Mouse (Mus musculus): ENCODE measurements around the gene Dmc1. TPM values are rescaled to one million over a fixed set of nuclear protein-coding genes. Genes with fewer than 3 reads are reported as not detected.

Gene Dmc1
- polyA plus RNA-seq (2015; fragmentation: Nextera tagmentation; extraction: Ambion mirVana): 2.6 and 2.8 TPM in 2 replicates

DNA sequence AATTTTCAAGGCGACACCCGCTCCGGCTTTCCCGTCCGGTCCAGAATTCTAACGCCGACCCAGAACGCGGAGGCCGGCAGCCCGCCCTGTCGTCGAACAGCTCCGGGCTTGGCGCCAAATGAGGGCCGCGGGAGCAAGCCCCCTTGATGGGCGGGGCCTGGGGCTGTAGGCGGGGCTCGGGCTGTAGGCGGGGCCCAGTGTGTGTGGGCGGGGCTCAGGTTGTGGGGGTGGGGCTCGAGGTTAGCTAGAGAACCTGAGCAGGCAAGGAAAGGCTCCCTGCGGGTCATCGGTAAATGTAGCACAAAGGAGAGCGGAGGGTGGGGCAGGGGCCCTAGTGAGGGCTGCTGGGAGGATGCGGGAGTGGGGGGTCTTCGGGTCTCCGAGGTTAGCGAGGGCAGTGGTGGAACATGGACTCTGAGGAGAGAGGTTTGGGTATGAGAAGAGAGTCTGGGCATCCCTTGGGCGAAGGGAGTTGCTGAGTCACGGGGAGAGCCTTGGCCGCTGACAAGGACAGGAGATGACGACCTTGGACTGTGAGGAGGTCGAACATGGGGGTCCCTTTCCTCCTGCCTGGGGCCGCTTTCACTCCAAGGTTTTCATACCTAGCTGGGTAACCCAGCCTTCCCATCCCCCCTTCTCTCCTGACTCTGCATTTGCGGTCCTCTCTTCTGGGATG lies at the start of gene Dmc1:
Gene Dmc1 (minus strand): TSS at position 120 of the 676 bp plus-strand sequence.
- Histone ChIP-seq H3K9ac (peak within 1 kb of the TSS; percentile 7; the same call in 1 of the 2 replicates), H3K27ac (no peak within 1 kb of the TSS), H3K27me3 (0 out of 2 replicates have a peak, but pooled peaks cover 7% of the 10 kb centered on the region), H3K4me1 (peaks cover 11% of the 10 kb centered on the region; the same call in 1 of the 2 replicates), H3K4me2 (peak within 1 kb of the TSS; percentile 49), H3K9me3 (no peaks in the 10 kb centered on the region), H3K4me3 (peak within 1 kb of the TSS; percentile 41), H3K36me3 (no peaks in the 10 kb centered on the region)
- no peak for ATAC-seq (ENCODE audit: insufficient number of reproducible peaks, low FRiP score, low TSS enrichment, low read depth)
- WGBS: 9% methylated on average over 37 of the region's 37 CpGs

DNA sequence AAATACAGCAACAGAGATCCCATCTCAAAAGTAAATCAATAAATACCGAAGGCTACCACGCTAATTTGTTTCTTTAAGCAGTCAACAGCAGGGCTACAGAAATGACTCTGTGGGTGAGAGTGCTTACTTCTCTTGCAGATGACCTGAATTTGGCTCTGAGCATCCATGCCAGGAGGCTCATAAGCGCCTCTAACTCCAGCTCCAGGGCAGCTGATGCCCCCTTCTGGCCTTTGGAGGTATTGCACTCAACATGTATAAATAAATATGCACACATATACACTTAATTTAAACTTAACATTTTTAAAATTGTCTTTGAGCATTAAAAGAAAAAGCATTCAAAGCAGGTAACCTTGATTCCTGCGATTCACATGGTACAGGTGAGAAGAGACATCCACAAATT lies 46.6 kb upstream of the Dmc1 start:
- 74% methylated on average over 4 of the region's 4 CpGs for WGBS
- no peak for ATAC-seq (ENCODE audit: insufficient number of reproducible peaks, low FRiP score, low TSS enrichment, low read depth)
- peaks cover 11% of the 10 kb centered on the region; the same call in 1 of the 2 replicates for H3K36me3 ChIP-seq

DNA sequence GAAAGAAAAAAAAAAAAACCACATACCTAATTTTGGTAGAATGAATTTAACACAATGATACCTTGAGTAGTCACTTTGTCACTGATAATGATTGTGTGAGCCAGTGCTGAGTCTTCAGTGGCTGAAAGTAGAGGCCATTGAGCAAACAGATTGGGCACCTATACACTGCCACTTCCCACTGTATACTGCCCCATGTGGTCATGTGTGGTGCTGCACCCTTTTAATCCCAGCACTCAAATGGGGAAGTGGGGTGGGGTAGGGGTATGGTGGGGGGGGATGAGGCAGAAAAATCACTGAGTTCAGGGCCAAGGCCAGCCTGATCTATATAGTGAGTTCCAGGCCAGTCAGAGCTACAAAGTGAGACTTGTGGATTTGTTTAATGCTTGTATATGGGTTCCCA lies 45.7 kb upstream of the Dmc1 start:
- H3K27me3 ChIP-seq: no peaks in the 10 kb centered on the region
- H3K9ac ChIP-seq: no peak overlapping the region
- no peak overlapping the region for H3K27ac ChIP-seq
- ATAC-seq (ENCODE audit: insufficient number of reproducible peaks, low FRiP score, low TSS enrichment, low read depth): no peak
- no peak overlapping the region for H3K4me3 ChIP-seq
- no peak overlapping the region for H3K4me2 ChIP-seq
- H3K4me1 ChIP-seq: no peaks in the 10 kb centered on the region
- peaks cover 11% of the 10 kb centered on the region; the same call in 1 of the 2 replicates for H3K36me3 ChIP-seq
- no peaks in the 10 kb centered on the region for H3K9me3 ChIP-seq

More for the DNA sequence above, 46.6 kb upstream of the Dmc1 start:
- Histone ChIP-seq H3K9me3 (no peaks in the 10 kb centered on the region), H3K4me1 (no peaks in the 10 kb centered on the region), H3K27ac (no peak overlapping the region), H3K4me3 (no peak overlapping the region), H3K27me3 (no peaks in the 10 kb centered on the region), H3K4me2 (no peak overlapping the region), H3K9ac (no peak overlapping the region)

DNA sequence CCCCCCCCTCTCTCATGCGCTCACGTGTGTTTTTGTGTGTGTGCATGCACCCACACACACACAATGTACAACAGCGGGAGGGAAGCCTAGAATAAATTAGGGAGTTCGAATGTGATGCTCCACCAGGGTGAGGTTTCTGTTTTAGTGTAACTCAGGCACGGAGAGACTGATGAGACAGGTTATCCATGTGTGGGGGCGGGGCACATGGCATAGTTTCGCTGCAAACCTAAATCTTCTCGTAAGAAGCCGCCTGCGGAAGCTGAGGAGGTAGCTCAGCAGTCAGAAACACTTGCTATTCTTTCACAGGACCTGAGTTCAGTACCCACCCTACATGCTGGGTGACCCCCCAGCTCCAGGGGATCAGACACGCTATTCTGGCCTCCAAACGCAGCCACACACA lies 43.2 kb upstream of the Dmc1 start:
- Histone ChIP-seq H3K9me3 (no peaks in the 10 kb centered on the region), H3K4me1 (no peaks in the 10 kb centered on the region), H3K4me2 (no peak overlapping the region), H3K27ac (no peak overlapping the region), H3K27me3 (no peaks in the 10 kb centered on the region), H3K4me3 (no peak overlapping the region), H3K9ac (no peak overlapping the region), H3K36me3 (peaks cover 11% of the 10 kb centered on the region; the same call in 1 of the 2 replicates)
- no peak for ATAC-seq (ENCODE audit: insufficient number of reproducible peaks, low FRiP score, low TSS enrichment, low read depth)
- 83% methylated on average over 12 of the region's 12 CpGs for WGBS

DNA sequence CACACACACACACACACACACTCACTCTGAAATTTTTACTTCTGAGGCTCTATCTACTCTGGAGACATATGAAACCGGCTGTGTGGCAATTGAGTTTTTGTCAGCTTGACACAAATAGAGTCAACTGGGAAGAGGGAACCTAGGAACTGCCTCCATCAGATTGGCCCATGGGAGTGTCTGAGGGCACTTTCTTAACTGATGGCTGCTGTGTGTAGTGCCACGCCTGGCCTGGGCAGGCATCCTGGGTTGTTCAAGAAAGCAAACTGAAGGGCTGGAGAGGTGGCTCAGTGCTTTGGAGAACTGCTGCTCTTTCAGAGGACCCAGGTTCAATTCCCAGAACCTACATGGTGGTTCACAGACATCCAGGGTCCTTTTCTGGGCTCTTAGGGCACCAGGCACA lies 40.6 kb upstream of the Dmc1 start:
- ATAC-seq (ENCODE audit: insufficient number of reproducible peaks, low FRiP score, low TSS enrichment, low read depth): no peak
- Histone ChIP-seq H3K4me1 (no peaks in the 10 kb centered on the region), H3K27me3 (no peaks in the 10 kb centered on the region), H3K9ac (no peak overlapping the region), H3K36me3 (peaks cover 15% of the 10 kb centered on the region), H3K4me2 (no peak overlapping the region), H3K4me3 (no peak overlapping the region), H3K9me3 (no peaks in the 10 kb centered on the region), H3K27ac (no peak overlapping the region)
- WGBS: 78% methylated on average over 2 of the region's 2 CpGs

DNA sequence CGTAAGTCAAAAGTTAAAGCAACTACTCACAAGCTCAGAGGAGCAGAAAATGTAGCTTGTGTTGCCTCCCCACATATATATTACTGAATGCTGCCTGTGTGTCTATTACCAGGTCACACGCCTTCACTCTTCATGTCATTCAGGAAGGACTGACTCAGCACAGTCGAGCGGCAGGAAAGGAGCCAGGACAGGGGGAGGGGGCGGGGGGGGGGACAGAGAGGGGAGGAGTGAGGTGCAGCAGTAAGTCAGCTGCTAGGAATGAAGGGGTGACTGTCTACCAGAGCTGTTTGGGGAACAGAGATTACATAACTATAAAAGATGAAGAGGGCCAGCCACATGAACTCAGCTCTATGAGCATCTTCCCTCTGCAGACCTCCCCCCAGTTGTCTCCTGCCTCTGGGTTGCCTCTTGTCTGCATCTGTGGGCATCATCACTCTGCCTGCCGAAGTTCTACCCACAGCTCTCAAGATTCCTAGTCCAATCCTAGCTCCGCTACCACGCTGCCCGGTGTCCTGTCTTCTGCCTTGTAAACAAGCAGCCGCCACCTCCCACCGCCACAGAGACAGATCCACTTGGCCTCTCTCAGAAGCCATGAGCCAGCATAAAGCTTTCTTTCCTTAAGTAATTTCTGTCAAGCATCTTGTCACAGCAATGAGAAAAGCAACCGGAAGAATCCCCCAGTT lies 36.4 kb upstream of the Dmc1 start:
- Histone ChIP-seq H3K4me3 (no peak overlapping the region), H3K9ac (no peak overlapping the region), H3K27ac (no peak overlapping the region), H3K9me3 (no peaks in the 10 kb centered on the region), H3K27me3 (no peaks in the 10 kb centered on the region), H3K36me3 (peaks cover 6% of the 10 kb centered on the region), H3K4me2 (no peak overlapping the region), H3K4me1 (no peaks in the 10 kb centered on the region)
- WGBS: 64% methylated on average over 12 of the region's 12 CpGs
- ATAC-seq (ENCODE audit: insufficient number of reproducible peaks, low FRiP score, low TSS enrichment, low read depth): no peak

DNA sequence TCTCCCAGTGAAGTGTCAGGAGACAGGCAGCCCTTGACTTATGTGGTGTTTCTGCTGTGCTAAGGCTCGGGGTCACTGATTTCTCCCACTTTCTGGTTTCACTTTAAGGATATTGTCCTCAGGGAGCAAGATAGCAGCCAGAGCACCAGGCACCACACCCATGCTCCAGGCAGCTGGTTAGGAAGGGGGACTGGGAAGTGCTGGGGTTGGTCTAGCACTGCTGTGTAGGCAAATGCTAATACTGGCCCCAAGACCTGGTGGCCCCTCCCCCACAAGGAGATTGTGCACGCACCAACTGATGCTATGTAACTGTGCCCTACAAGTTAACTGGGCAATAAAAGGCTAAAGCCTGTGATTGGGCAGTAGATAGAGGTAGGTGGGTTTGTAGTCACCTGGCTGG lies 25.6 kb upstream of the Dmc1 start:
- Histone ChIP-seq H3K27me3 (no peaks in the 10 kb centered on the region), H3K4me1 (no peaks in the 10 kb centered on the region), H3K9me3 (no peaks in the 10 kb centered on the region), H3K36me3 (peaks cover 51% of the 10 kb centered on the region), H3K4me3 (no peak overlapping the region), H3K27ac (no peak overlapping the region), H3K4me2 (no peak overlapping the region), H3K9ac (no peak overlapping the region)
- no peak for ATAC-seq (ENCODE audit: insufficient number of reproducible peaks, low FRiP score, low TSS enrichment, low read depth)
- 50% methylated on average over 2 of the region's 2 CpGs for WGBS

DNA sequence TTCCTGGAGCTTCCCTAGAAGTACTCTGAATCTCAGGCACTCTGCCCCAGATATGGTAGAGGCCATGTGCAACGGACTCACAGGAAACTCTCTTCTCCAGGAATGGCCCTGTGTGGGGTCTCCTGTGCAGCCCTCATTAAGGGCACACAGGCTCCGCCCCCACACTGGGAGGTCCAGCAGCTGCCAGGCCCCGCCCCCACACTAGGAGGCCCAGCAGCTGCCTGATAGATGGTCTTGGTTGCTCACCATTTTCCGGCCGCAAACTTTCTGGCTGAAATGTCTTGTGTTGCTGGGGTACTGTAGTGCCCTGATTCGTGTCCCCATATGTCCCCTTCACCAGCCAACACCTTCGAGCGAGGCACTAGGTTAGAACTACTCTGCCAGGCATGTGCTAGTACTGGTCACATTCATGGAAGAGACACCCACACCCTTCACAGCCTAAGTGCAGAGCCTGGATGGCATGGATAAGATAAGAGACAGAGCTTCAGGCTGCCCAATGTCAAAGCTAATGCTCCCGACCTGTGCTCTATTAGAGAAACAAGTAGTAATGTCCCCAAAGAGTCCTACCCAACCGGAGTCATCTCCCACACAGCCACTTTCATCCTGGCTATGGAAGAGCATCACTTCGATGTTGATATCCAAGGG lies 15.0 kb upstream of the Dmc1 start:
- Histone ChIP-seq H3K4me2 (no peak overlapping the region), H3K9me3 (no peaks in the 10 kb centered on the region), H3K36me3 (peaks cover 18% of the 10 kb centered on the region), H3K27ac (no peak overlapping the region), H3K4me1 (no peaks in the 10 kb centered on the region), H3K27me3 (no peaks in the 10 kb centered on the region), H3K4me3 (no peak overlapping the region), H3K9ac (no peak overlapping the region)
- ATAC-seq (ENCODE audit: insufficient number of reproducible peaks, low FRiP score, low TSS enrichment, low read depth): no peak
- WGBS: 76% methylated on average over 11 of the region's 11 CpGs

DNA sequence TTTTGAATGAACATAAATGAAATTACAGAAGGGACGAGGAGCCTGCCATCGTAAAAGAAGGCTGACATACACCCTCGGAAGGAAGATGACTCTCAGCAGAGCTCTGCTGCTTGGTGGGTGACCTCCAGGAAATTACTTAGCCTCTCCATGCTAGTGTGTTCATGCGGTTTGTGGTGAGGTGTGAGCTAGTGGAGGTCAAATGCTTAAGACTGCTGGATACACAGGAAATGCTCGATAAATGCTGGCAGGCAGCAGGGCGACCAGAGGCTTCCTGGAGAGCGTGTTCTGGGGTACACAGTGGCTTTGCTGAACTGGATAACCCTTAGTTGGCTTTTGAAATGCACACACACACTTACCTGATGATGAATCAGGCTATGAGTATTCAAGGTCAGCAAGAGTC lies 13.5 kb upstream of the Dmc1 start:
- ATAC-seq (ENCODE audit: insufficient number of reproducible peaks, low FRiP score, low TSS enrichment, low read depth): no peak
- H3K9me3 ChIP-seq: no peaks in the 10 kb centered on the region
- H3K27me3 ChIP-seq: no peaks in the 10 kb centered on the region
- H3K9ac ChIP-seq: no peak overlapping the region
- peaks cover 18% of the 10 kb centered on the region; the same call in 1 of the 2 replicates for H3K36me3 ChIP-seq
- H3K4me3 ChIP-seq: no peak overlapping the region
- 86% methylated on average over 7 of the region's 7 CpGs for WGBS
- H3K4me2 ChIP-seq: no peak overlapping the region
- peaks cover 3% of the 10 kb centered on the region; the same call in 1 of the 2 replicates for H3K4me1 ChIP-seq
- no peak overlapping the region for H3K27ac ChIP-seq

DNA sequence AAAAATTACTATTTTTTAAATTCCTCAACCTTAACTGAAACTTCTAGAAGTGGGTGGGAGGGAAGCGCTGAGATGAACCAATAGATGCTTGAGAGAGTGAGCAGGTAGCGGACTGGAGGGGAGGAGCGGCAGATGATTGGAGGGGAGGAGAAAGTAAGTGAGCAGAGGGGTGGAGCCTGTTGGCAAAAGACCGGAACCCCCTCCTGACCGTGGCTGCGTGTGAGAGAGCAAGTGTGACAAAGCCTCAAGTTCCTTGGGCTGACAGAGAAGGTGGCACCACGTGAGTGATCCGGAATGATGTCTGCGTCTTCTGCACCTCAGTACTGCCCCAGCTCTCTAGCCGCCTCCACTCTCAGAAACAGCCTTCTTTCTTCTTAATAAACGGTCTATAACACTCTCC lies 12.2 kb upstream of the Dmc1 start:
- Histone ChIP-seq H3K27ac (no peak overlapping the region), H3K4me3 (no peak overlapping the region), H3K9ac (no peak overlapping the region), H3K4me2 (no peak overlapping the region), H3K4me1 (peaks cover 3% of the 10 kb centered on the region; the same call in 1 of the 2 replicates), H3K9me3 (no peaks in the 10 kb centered on the region), H3K27me3 (no peaks in the 10 kb centered on the region), H3K36me3 (peaks cover 21% of the 10 kb centered on the region)
- ATAC-seq (ENCODE audit: insufficient number of reproducible peaks, low FRiP score, low TSS enrichment, low read depth): no peak
- 83% methylated on average over 11 of the region's 11 CpGs for WGBS

DNA sequence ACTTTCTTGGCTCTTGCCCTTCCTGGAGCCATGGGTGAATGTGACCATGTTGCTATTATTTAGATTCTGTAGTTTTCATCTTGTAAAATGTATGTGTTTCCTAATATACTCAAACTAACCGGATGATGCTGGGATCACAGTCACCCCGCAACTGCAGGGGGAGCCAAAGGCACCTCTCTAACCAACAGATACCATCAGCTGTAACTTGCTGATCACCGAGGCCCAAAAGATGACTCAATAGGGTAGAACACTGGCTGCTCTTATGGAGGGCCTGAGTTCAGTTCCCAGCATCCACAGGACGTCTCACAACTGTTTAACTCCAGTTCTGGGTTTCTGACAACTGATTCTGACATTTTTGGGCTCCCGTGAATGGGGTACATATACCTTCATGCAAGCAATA lies 11.8 kb upstream of the Dmc1 start:
- WGBS: 84% methylated on average over 5 of the region's 5 CpGs
- peaks cover 21% of the 10 kb centered on the region for H3K36me3 ChIP-seq
- no peaks in the 10 kb centered on the region for H3K9me3 ChIP-seq
- H3K27me3 ChIP-seq: no peaks in the 10 kb centered on the region
- ATAC-seq (ENCODE audit: insufficient number of reproducible peaks, low FRiP score, low TSS enrichment, low read depth): no peak
- no peak overlapping the region for H3K9ac ChIP-seq
- peaks cover 3% of the 10 kb centered on the region; the same call in 1 of the 2 replicates for H3K4me1 ChIP-seq
- H3K4me3 ChIP-seq: no peak overlapping the region
- no peak overlapping the region for H3K4me2 ChIP-seq
- no peak overlapping the region for H3K27ac ChIP-seq

DNA sequence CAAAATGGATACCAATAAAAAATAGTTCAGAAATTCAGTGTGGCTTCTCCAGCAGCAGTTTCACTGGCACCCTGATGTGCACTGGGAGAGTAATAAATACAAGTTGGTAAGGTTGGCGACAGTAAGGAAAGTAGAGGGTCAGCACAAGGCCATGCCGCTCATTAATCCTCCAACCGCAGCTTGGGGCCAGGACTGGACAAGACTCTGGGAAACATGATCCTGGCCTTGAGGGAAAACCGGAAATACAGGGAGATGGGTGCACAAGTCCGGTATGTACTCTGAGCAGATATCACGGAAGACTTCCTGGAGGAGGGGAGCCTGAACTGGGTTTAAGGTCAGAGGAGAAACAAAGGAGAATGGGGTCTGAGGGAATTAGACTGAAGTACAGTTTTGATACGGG lies 10.6 kb upstream of the Dmc1 start:
- whole genome bisulfite sequencing: 61% methylated on average over 7 of the region's 7 CpGs
- no peak overlapping the region for H3K4me2 ChIP-seq
- H3K4me1 ChIP-seq: peaks cover 3% of the 10 kb centered on the region; the same call in 1 of the 2 replicates
- H3K36me3 ChIP-seq: peaks cover 20% of the 10 kb centered on the region
- no peak for ATAC-seq (ENCODE audit: insufficient number of reproducible peaks, low FRiP score, low TSS enrichment, low read depth)
- no peak overlapping the region for H3K9ac ChIP-seq
- no peak overlapping the region for H3K27ac ChIP-seq
- H3K4me3 ChIP-seq: no peak overlapping the region
- no peaks in the 10 kb centered on the region for H3K27me3 ChIP-seq
- no peaks in the 10 kb centered on the region for H3K9me3 ChIP-seq
